Mouse (Mus musculus): ENCODE measurements at regions not wholly inside any gene's neighbourhood (a gene's known extent, or its start where the extent isn't known, plus 50 kb on each side); places are given as distances from the start of the nearest gene placed in this dataset.

DNA sequence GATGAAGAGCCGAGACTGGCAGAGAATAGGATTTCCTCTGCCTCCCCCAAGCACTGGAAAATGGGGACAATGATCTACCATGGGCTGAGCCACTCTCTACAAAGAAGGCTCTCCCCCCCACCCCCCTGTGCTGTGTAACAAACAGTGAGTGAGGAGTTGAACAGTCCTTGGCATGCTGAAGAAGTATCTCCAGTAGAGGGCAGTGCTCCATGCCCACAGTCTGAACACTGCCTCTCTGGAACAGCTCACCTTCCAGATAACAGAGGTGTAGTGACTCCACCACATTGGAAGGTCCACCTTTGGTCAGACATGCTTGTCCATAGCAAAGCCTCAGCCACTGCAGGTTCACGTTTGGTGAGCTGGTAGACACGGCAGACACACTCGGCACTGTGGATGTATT is 85.2 kb upstream of the Bach2 start:
- no peak for DNase-seq (ENCODE audit: low spot score)

- no peak for DNase-seq (ENCODE audit: low spot score)
Measured at GRCm38 (mm10) chr4:32156965-32157364, 81.6 kb upstream of the Bach2 start.

DNA sequence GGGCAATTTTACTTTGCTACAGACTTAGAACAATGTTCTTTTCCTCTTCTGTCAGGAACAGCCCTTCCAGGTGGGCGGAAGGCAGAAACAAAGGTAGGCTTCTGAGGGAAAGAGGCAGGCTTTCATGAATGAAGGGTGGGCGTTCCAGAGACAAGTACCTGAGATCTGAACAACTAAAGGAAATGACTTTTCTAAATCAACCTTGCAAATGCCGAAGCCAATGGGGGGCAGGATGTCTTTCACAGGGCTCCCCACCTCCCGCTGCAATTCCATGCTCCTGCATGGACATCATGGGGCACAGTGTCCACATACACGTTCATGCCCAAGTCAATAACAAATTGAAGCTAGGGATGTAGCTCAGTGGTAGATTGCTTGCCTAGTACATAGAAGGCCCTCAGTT is 80.2 kb upstream of the Bach2 start:
- DNase-seq (ENCODE audit: low spot score): no peak

- DNase-seq (ENCODE audit: low spot score): no peak
Measured at GRCm38 (mm10) chr4:32158886-32159285, 79.7 kb upstream of the Bach2 start.

DNA sequence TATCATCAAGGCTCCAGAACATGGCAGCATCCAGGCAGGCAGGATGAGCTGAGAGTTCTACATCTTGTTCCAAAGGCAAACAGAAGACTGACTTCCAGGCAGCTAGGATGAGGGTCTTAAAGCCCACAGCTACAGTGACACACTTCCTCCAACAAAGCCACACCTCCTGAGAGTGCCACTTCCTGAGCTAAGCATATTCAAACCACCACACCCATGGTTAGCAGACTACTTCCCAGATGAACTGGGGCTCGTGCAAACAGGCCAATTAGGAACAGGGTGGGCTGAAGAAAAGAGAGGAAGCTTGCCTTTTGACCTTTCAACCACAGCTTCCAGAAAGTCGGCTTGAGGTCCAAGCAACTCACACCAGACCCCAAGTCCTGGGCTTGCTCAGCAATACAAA is 77.8 kb upstream of the Bach2 start:
- DNase-seq (ENCODE audit: low spot score): no peak

DNA sequence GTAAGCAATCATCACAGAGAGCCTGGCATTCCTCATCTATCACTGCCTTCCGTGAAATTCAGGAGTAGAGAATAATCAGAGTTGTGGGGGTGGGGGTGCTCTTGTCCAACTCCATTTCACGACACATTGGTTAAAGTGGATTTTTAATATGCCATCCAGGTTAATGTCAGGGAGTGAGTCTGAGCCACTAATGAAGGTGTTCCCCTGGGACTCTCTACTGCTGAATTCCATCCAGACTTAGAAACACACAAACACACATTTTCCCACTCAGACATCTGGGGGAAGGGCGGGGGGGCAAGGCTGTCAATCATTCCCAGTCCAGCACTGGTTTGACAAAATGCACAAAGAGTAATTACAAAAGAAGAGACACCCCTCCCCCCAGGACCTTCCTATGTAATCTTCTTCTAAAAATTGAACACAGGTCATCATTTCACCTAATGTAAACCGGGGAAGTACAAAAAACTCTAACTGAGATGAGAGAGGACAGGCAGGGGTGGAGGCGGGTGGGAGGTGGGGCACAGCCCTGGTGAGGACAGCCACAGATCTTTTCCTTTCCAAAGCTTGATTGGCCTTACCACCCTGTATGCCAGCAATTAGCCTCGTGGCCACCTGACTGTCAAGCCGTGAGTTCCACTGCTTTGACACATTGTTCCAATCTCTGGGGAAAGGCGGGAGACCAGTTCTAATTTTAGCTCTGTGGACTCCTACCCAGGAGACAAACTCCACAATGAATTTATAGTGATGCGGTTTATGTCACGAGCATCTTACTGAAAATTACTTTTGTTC is 76.5 kb upstream of the Bach2 start:
- DNase-seq (ENCODE audit: low spot score): no peak

GRCm38 (mm10) chr4:32162694-32163240 is 75.8 kb upstream of the Bach2 start:
- no peak for DNase-seq (ENCODE audit: low spot score)

GRCm38 (mm10) chr4:32164081-32164641 is 74.4 kb upstream of the Bach2 start:
- no peak for DNase-seq (ENCODE audit: low spot score)

DNA sequence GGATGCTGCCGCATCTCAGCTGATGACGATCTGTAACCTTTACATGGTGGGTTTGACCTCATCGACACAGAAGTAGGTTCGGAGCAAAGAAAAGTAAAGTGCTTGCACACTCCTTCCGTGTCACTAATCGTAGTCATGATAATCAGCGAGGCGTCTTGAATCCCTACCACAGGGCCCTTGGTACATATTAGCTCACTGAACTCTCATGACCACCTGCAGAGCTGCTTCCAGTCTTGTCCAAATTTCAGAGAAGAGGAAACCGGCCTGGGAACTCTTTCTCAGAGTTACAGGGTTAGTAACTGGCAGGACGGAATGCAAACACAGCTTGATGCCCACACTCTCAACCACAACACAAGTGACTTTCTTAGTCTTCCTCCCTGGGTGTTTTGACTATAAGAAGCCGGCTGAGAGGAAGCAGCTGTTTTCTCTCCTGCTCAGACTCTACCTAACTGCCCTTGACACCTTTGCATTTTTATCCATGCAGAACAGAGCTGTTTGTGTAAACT is 73.8 kb upstream of the Bach2 start:
- no peak for DNase-seq (ENCODE audit: low spot score)

DNA sequence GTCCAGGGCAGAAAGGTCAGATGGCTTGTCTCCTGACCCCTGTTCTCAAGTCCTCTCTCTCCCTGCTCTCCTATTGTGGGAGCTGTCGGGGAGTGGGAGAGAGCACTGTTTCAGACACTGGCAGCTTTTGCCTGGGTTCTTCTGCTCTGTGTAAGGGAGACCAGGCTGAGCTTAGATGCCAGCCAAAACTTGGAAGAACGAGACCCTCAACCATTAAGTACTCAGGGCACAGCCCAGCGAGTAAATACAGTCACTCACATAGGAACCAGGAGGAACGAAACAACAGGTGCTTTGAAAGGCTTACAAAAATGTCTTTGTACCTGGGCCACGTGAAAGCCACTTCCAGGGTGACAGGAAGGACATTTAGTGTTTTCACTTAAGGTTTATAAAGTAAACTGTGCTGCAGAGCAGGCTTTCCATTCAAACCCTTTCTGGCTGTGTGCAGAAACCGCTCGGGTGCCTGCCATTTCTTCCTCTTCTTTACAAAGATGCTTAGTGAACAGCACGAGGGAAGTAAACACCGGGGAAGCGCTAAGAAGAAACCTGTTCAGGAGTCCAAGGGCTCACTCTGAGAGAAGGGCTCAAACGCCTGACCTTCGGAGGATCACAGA is 72.6 kb upstream of the Bach2 start:
- DNase-seq (ENCODE audit: low spot score): no peak

GRCm38 (mm10) chr4:32167151-32167550 is 71.5 kb upstream of the Bach2 start:
- DNase-seq (ENCODE audit: low spot score): no peak

DNA sequence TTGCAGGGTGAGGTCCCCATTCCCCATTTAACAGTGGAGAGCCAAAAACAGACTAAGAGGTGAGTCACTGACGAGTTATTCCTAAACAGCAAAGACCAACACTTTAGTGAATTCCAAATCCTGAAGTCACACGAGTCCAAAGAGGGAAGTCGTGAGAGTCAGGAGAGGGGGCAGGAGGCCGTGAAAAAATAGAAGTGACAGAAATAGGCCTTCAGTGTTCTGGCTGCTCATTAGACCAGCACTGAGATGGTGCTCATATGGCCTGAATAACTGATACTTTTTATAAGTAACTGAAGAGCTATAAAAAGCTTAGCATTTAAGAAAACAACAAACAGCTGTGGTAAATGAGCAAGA is 68.5 kb upstream of the Bach2 start:
- DNase-seq (ENCODE audit: low spot score): no peak

DNA sequence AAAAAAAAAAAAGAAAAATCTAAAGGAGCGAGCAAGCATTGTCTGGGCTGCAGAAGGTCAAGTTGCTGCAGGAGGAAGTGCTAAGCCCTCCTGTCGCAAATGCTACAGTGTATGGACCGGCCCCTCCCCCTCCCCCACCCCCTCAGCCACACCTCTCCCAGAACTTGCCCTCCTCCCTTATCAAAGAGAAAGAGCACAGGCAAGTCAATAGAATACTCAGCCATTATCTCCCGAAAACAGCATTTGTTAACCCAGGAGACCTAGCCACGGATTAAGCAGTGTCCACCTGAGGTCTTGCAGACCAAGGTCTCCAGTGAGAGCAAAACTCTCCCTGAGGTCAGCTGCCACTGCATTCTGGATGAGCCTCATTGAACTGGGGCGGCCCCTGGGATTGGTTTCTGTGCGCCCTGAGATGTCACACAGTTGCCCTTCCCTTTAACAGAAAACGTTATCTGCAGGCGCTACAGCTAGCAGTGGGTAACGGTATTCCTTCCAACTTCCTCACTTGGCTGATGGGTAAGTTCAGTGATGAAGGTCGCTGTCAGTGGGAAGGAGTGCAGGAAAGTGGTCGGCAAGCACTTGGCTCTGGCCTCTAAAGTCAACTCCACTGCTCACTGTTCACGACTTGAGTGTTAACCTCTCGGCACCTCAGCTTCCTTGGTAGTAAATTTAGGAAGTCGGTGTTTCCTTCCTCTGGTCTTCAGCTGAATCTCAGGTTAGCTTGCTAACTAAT is 68.0 kb upstream of the Bach2 start:
- DNase-seq (ENCODE audit: low spot score): no peak

DNA sequence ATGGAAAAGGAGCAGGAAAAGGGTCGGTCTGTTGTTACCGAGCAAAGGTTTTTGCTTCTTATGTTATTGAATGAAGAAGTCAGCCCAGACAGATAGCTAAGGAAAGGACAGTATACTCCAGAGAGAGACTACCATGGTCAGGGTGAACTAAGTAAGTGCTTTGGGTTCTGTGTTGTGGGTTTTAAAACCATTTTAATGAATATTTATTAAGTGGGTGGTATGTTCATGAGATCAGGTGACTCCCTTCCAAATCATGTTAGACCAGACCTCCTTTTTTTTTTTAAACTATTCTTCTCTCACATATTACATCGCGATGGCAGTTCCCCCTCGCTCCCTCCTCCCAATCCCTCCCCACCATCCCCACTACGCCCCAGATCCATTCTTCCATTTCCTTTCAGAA is 67.3 kb upstream of the Bach2 start:
- DNase-seq (ENCODE audit: low spot score): no peak

- no peak for DNase-seq (ENCODE audit: low spot score)
Measured at GRCm38 (mm10) chr4:32172992-32173391, 65.6 kb upstream of the Bach2 start.

- peak; percentile 19 for DNase-seq (ENCODE audit: low spot score)
Measured at GRCm38 (mm10) chr4:32174771-32175170, 63.8 kb upstream of the Bach2 start.

GRCm38 (mm10) chr4:32175231-32175630 is 63.4 kb upstream of the Bach2 start:
- no peak for DNase-seq (ENCODE audit: low spot score)

- DNase-seq (ENCODE audit: low spot score): no peak
Measured at GRCm38 (mm10) chr4:32175853-32176448, 62.7 kb upstream of the Bach2 start.

DNA sequence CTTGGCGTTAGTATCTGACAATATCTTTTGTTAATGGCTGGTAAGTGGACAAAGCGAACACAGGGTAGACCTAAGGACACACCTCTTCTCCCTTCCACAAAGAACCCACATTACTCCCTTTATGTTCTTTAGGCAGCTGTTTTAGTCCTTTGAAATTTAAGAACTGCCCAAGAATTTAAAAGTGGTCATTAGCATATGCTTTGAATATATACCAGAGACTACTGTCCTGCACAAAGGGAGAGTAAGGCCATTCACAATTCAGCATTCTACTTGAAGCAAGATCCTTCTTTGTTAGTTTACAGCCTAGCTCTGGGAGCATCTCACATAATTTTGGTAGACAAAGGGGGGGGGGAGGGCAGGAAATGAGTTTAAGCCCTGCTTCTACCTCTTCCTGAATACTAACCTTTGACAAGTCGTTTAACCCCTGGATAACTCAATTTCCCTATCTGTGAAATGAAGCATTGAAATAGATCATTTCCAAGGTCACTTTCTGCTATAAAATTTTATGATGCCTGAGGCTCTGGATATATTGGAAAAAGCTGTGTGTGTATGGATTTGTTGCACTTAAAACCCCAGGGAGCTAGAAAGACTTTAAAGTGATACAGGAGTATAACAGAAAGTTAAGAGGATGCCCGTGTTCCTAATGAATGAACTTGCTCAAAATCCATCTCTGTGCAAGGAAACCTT is 62.0 kb upstream of the Bach2 start:
- DNase-seq (ENCODE audit: low spot score): no peak

DNA sequence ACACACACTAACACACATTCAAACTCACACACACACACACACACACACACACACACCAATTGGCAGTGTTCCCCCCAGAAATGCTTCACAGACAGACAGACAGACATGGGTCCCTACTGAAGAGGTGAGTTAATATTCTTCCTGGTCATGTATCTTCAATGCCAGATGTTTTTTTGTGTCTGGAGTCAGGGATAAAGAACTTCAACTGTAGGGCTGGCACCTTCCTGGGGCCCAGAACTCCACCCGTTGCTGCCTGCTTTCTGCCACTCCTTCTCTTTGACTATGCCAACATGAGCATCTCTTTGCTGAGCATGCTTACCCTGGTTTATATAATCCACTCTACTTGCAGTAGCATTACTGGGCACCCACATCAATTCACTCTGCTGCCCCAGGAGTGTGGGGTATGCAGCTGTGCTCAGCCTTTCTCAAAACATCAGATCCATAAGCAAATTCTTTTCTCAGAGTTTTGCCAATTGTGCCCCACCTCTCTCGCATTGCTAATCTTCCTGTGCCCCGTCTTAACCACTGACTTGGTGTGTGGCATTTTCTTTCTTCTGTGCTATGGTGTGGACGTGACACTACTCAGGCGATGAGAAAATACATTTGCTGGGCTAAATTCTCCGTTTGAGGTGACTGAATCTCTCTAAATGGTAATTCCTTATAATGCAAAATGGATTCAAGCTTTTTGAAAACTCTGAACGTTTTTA is 60.5 kb upstream of the Bach2 start:
- DNase-seq (ENCODE audit: low spot score): no peak

- DNase-seq (ENCODE audit: low spot score): peak; percentile 81
Measured at GRCm38 (mm10) chr4:32179707-32180241, 58.8 kb upstream of the Bach2 start.

Measured in MN1 (cell line).